Mouse (Mus musculus): ENCODE results near the gene Dennd1b.

The Dennd1b gene

GRCm38 (mm10) chr1:139180481-139181149 is 217.4 kb downstream of the Dennd1b start:
- DNase-seq (ENCODE audit: low spot score in 2 of 2), result peak; percentile 26 to 27

- DNase-seq (ENCODE audit: low spot score in 2 of 2), result no peak
These were observed 229.4 kb downstream of the Dennd1b start for GRCm38 (mm10) chr1:139192635-139193034.

- no peak for DNase-seq (ENCODE audit: low spot score in 2 of 2)
These were observed 230.8 kb downstream of the Dennd1b start for GRCm38 (mm10) chr1:139194011-139194410.

- DNase-seq (ENCODE audit: low spot score in 2 of 2), result no peak
These were observed 231.3 kb downstream of the Dennd1b start for GRCm38 (mm10) chr1:139194428-139195028.

- DNase-seq (ENCODE audit: low spot score in 2 of 2), result no peak
These were observed 239.8 kb downstream of the Dennd1b start for GRCm38 (mm10) chr1:139203026-139203425.

- DNase-seq (ENCODE audit: low spot score in 2 of 2), result no peak
These were observed 243.0 kb downstream of the Dennd1b start for GRCm38 (mm10) chr1:139206259-139206658.

GRCm38 (mm10) chr1:139209796-139210195 is 246.6 kb downstream of the Dennd1b start:
- peak; percentile 27 for DNase-seq (ENCODE audit: low spot score in 2 of 2)

GRCm38 (mm10) chr1:139210505-139210904 is 247.3 kb downstream of the Dennd1b start:
- DNase-seq (ENCODE audit: low spot score in 2 of 2), result no peak

- DNase-seq (ENCODE audit: low spot score in 2 of 2), result no peak
These were observed 252.1 kb downstream of the Dennd1b start for GRCm38 (mm10) chr1:139215311-139215710.

- no peak for DNase-seq (ENCODE audit: low spot score in 2 of 2)
These were observed 260.6 kb downstream of the Dennd1b start for GRCm38 (mm10) chr1:139223804-139224203.

GRCm38 (mm10) chr1:139224309-139224949 is 261.2 kb downstream of the Dennd1b start:
- DNase-seq (ENCODE audit: low spot score in 2 of 2), result no peak

All from right cerebral cortex, adult 2 months (tissue).